Mouse (Mus musculus) limb, embryonic 12.5 days (tissue): ENCODE results near the gene Mvd. TPM values are rescaled to one million over a fixed set of nuclear protein-coding genes. Genes with fewer than 3 reads are reported as not detected.

ENCODE experiments used
- microRNA-seq: library from miRNA; unstranded; fragments of <30 nt; microRNA quantifications from one replicate; pipeline ENCODE4, GENCODE M21; 2017
- polyA plus RNA-seq: library from polyadenylated mRNA; unstranded; fragments of >200 nt; fragmentation: Nextera tagmentation; extraction: Ambion mirVana; gene quantifications from 2 replicates; pipeline ENCODE4 v1.2.1, GENCODE M21; 2016

Gene Mvd
- polyA plus RNA-seq, 1 experiment from 2014 or later = 40.5 TPM

Small RNAs within 50 kb of the gene (microRNA-seq; reads per million reads assigned to microRNA genes)
- not detected for gene Gm24366

Other genes starting within 250 kb of the Mvd start
- 1.2 and 1.4 TPM in 2 replicates for gene Zfpm1, start 161.3 kb downstream of the Mvd start, polyA plus RNA-seq
- not detected in 2 replicates for gene Trhr2, start 82.7 kb downstream of the Mvd start, polyA plus RNA-seq
- 76.7 and 76.9 TPM in 2 replicates for gene Zc3h18, start 66.8 kb downstream of the Mvd start, polyA plus RNA-seq
- not detected in 2 replicates for gene Il17c, start 21.4 kb downstream of the Mvd start, polyA plus RNA-seq
- gene Cyba, start 10.5 kb downstream of the Mvd start, polyA plus RNA-seq = 101 and 104 TPM in 2 replicates
- 0.16 and 0.38 TPM in 2 replicates for gene Snai3, start 17.3 kb upstream of the Mvd start, polyA plus RNA-seq
- gene Rnf166, start 32.6 kb upstream of the Mvd start, polyA plus RNA-seq = 45.8 and 46.4 TPM in 2 replicates
- 79.5 and 80.5 TPM in 2 replicates for gene Ctu2, start 32.7 kb upstream of the Mvd start, polyA plus RNA-seq
- gene Piezo1, start 107.9 kb upstream of the Mvd start, polyA plus RNA-seq = 11.9 and 13.9 TPM in 2 replicates
- 52.3 and 52.7 TPM in 2 replicates for gene Cdt1, start 124.6 kb upstream of the Mvd start, polyA plus RNA-seq
- gene Aprt, start 133.5 kb upstream of the Mvd start, polyA plus RNA-seq = 299 and 305 TPM in 2 replicates
- gene Galns, start 168.0 kb upstream of the Mvd start, polyA plus RNA-seq = 5.9 and 8.4 TPM in 2 replicates
- 39.0 and 48.0 TPM in 2 replicates for gene Trappc2l, start 168.2 kb upstream of the Mvd start, polyA plus RNA-seq
- gene Pabpn1l, start 179.3 kb upstream of the Mvd start, polyA plus RNA-seq = not detected in 2 replicates